Mouse (Mus musculus) gastrocnemius, postnatal 25 days (tissue): ENCODE data around the gene Hint2. TPM values are rescaled to one million over a fixed set of nuclear protein-coding genes. Genes with fewer than 3 reads are reported as not detected.

Experiments used
- DNase-seq: peaks from one replicate; pipeline ENCODE4 v3.0.0; 2022
- long read RNA-seq, 2 experiments: library from polyadenylated mRNA; stranded (forward); transcript quantifications; one replicate each; pipeline ENCODE4 v2.0.0; 2021
- total RNA-seq, 2 experiments: library from RNA; stranded (reverse); gene quantifications; 1 replicate in 1 of 2; 2 replicates in 1 of 2; pipeline ENCODE4 v1.2.3; 2021

The Hint2 gene
- 10 to 100 TPM; 37.5 to 39.6 TPM for total RNA-seq
- long read RNA-seq, experiment 1, transcript Hint2-201 (5 exons, 610 nt): major isoform, 127 of 144 reads
- long read RNA-seq, experiment 1, partial matches to known transcripts: 11 of 144 reads
- long read RNA-seq, experiment 1, other reads (novel, unspliced or antisense): 5 of 144 reads
- long read RNA-seq, experiment 2, transcript Hint2-201 (5 exons, 610 nt): major isoform, 79 of 89 reads
- long read RNA-seq, experiment 2, partial matches to known transcripts: 6 of 89 reads
- long read RNA-seq, experiment 2, other reads (novel, unspliced or antisense): 4 of 89 reads

GRCm38 (mm10) chr4:43656339-43657109 is at the start of gene Hint2:
Hint2 (minus strand) TSS chr4:43656466.
- peak; percentile 96 for DNase-seq

GRCm38 (mm10) chr4:43705991-43706390 is 49.7 kb upstream of the Hint2 start:
- no peak for DNase-seq

GRCm38 (mm10) chr4:43703851-43704250 is 47.6 kb upstream of the Hint2 start:
- no peak for DNase-seq

- DNase-seq: no peak
These were observed 47.2 kb upstream of the Hint2 start for GRCm38 (mm10) chr4:43703439-43703838.

GRCm38 (mm10) chr4:43700707-43701106 is 44.4 kb upstream of the Hint2 start, which contains the start of gene Olfr70:
Olfr70 (minus strand) TSS chr4:43700807.
- DNase-seq: no peak

GRCm38 (mm10) chr4:43696561-43696960 is 40.3 kb upstream of the Hint2 start:
- no peak for DNase-seq

GRCm38 (mm10) chr4:43695249-43695671 is 39.0 kb upstream of the Hint2 start:
- DNase-seq: peak; percentile 67

GRCm38 (mm10) chr4:43694439-43695248 is 38.4 kb upstream of the Hint2 start:
- DNase-seq: no peak

- DNase-seq: peak; percentile 35
These were observed 37.6 kb upstream of the Hint2 start for GRCm38 (mm10) chr4:43693806-43694241.

- DNase-seq: no peak
These were observed 34.8 kb upstream of the Hint2 start for GRCm38 (mm10) chr4:43691026-43691425.

GRCm38 (mm10) chr4:43690021-43690420 is 33.8 kb upstream of the Hint2 start:
- no peak for DNase-seq

GRCm38 (mm10) chr4:43679416-43680043 is 23.3 kb upstream of the Hint2 start:
- peak; percentile 78 for DNase-seq

- DNase-seq: no peak
These were observed 22.3 kb upstream of the Hint2 start for GRCm38 (mm10) chr4:43678541-43678940.

- no peak for DNase-seq
These were observed 19.3 kb upstream of the Hint2 start for GRCm38 (mm10) chr4:43675608-43676007.

- DNase-seq: no peak
These were observed 18.7 kb upstream of the Hint2 start for GRCm38 (mm10) chr4:43674974-43675373.

GRCm38 (mm10) chr4:43673703-43674102 is 17.4 kb upstream of the Hint2 start:
- DNase-seq: no peak

GRCm38 (mm10) chr4:43672070-43672469 is 15.8 kb upstream of the Hint2 start:
- peak; percentile 62 for DNase-seq

- DNase-seq: no peak
These were observed 13.1 kb upstream of the Hint2 start for GRCm38 (mm10) chr4:43669428-43669794.

GRCm38 (mm10) chr4:43668782-43669427 is 12.6 kb upstream of the Hint2 start, which contains the start of the genes Tmem8b and Fam221b:
Tmem8b (plus strand) TSS chr4:43668971.
Fam221b (minus strand) TSS chr4:43669145.
- DNase-seq: peak; percentile 90

GRCm38 (mm10) chr4:43666412-43666811 is 10.1 kb upstream of the Hint2 start:
- no peak for DNase-seq

GRCm38 (mm10) chr4:43657146-43657545 is 880 bp upstream of the Hint2 start:
- DNase-seq: no peak
